Mouse (Mus musculus): ENCODE measurements at regions not wholly inside any gene's neighbourhood (a gene's known extent, or its start where the extent isn't known, plus 50 kb on each side); places are given as distances from the start of the nearest gene placed in this dataset.
A peak's percentile ranks its signal among the peaks of the same experiment; 100 is the strongest.

DNA sequence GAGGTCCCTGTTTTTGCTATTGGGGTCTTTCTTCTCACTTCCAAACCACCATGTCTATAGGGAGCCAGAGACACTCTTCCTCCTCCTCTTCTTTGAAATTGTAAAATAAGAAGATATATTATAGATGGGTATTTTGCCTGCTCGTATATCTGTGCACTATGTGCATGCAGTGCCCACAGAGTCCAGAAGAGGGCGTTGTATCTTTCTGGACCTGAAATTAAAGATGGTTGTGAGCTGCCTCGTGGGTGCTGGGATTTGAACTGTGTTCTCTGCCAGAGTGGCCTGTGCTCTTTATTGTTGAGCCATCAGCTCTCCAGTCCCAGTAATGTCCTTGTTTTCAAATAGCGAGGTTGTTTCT is 285.7 kb upstream of the Gm10131 start:
- TF ChIP-seq POLR2A (IDR thresholded peaks at IDR 0.05; ENCODE audit: borderline replicate concordance, low read depth, low read length) (no peak), CTCF (IDR thresholded peaks at IDR 0.05; ENCODE audit: low read depth, low read length) (peak; percentile 38)
